Mouse (Mus musculus) right cerebral cortex, postnatal 4 days (tissue): Measurements from ENCODE around the gene Tnfrsf12a.

Experiments
- DNase-seq: peaks from one replicate; pipeline ENCODE4 v3.0.0-alpha.2; 2022

Tnfrsf12a gene

DNA sequence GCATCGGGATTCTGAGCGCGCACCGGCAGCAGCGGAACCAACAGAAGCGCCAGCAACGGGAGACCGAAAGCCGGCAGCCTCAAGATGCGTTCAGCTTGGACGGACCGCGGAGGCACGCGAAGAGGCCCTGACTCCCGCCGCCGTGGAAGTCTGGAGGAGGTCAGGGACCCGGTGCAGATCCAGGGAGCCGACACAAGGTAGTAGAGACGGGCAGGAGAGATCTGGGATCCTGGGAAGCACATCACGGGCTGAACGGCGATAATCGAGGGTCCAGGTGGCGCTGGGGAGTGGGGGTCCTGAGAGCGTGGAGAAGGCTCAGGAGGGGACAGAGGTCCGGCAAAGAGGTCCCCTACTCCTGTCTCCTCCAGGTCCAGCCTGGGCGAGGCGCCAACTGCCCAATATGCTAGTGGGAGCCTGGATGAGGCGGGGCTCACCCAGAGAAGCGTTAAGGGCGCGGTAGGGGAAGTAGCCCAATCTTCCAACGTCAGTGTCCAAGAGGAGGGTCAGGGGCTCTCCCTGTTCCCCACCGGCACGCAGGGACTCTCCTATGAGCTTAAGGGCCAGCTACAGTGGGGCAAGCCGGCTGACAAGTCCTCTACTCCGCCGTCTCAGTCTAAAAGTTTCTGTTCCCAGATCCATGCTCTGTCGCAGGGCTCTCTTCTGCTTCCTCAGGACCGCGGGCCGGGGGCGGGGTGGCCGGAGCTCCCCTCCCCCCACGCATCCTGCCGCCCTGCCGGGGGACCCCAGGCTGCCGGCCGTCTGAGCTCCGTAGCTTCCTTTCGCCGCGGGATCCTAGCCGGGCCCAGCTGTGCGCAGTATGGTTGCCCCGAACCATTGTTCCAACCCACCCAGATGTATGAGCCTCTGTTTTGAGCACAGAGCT lies 32.4 kb downstream of the Tnfrsf12a start, which contains the start of gene Mmp25:
TSS of gene Mmp25 (minus strand) at position 665 of the 883 bp plus-strand sequence.
- no peak for DNase-seq

DNA sequence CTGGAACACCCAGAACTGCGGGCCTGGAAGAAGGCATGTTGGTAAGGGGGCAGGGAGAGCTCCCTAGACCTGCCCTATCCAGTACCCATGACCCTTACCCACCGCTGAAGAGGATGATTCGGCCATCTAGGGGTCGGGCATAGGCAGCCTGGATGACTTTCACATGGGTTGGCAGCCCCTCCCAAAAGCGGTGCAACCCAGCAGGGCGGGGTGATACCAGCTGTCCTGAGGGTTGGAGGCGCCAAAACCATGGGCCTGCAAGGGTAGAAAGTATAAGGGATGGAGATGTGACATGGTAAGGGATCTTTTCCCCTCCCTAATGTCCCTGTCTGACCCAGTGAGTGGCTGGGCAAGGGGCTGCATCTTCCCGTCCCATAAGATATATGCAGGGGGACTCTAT lies 46.0 kb downstream of the Tnfrsf12a start:
- no peak for DNase-seq

DNA sequence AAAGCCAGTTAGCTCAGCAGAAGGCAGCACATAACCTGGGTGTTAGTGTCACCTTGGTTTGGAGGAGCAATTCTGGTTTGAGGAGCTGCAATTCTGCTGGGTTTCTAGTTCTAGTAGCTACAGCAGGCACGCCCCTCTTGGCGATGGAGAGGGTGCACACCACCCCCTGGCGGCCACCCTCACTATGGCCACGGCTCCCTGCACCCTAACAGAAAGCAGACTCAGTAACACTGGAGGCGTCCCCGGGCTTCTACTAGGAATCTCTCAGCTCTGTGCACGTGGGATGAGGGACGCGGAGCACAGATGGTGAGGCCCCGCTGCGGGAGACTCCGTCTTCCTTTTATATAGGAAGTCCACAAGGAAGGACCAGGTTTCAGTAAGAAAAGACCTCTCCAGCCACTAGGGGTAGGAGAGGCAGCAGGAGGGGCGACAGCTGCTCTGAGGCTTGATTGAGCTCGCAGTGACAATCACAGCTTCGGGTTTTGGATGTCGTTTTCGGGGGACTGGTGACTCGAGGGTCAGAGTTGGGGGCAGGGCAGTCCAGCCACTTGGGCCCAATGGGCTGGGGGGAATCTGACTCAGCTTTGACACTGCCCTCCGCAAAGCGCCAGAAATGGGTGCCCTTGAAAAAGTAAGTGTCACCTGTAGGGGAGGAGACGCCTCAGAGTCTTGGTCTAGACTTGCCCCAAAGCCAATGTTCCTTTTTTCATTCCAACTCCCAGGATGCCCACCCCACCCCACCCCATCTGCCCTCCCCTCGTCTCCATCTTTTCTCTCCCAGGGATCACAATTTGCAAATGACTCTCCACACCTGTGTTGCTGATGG lies 46.9 kb downstream of the Tnfrsf12a start:
- peak; percentile 81 for DNase-seq

DNA sequence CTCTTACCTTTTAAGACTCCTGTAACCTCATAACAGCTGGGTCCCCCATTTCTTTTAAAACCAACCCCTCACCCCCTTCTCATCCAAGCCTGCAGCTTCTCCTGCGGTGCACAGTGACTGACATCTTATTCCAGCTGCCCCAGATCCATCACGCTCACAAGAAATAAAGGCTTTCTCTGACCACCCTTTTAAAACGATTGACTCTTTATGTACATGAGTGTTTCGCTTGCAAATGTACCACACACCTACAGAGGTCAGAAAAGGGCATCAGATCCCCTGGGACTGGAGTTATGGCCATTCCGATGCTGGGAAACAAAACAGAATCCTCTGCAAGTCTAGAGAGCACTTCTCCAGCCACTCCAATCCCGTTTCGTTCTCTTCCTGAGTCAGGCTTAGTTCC lies 49.5 kb downstream of the Tnfrsf12a start:
- DNase-seq: no peak
